Mouse (Mus musculus): Measurements from ENCODE around the gene Uggt2.
"Not testable (repeated sequence)": the region's sequence is repeated elsewhere in the genome, so short reads cannot be mapped to it uniquely, and the experiment has no call there.

Gene Uggt2

GRCm38 (mm10) chr14:119037076-119037683 is 62.0 kb downstream of the Uggt2 start:
- DNase-seq (ENCODE audit: low spot score in 2 of 2): no peak

GRCm38 (mm10) chr14:119027675-119028253 is 71.5 kb downstream of the Uggt2 start:
- DNase-seq (ENCODE audit: low spot score in 2 of 2): no peak

GRCm38 (mm10) chr14:119027130-119027529 is 72.1 kb downstream of the Uggt2 start:
- peak in 1 of 2 experiments; percentile 58 for DNase-seq (ENCODE audit: low spot score in 2 of 2)

- DNase-seq (ENCODE audit: low spot score in 2 of 2): no peak
These were observed 73.3 kb downstream of the Uggt2 start for GRCm38 (mm10) chr14:119025889-119026288.

- DNase-seq (ENCODE audit: low spot score in 2 of 2): peak in 1 of 2 experiments; percentile 34
These were observed 85.7 kb downstream of the Uggt2 start for GRCm38 (mm10) chr14:119013549-119013948.

- peak; percentile 73 to 74 for DNase-seq (ENCODE audit: low spot score in 2 of 2)
These were observed 86.4 kb downstream of the Uggt2 start for GRCm38 (mm10) chr14:119012607-119013431.

- no peak for DNase-seq (ENCODE audit: low spot score in 2 of 2)
These were observed 89.7 kb downstream of the Uggt2 start for GRCm38 (mm10) chr14:119009531-119009930.

GRCm38 (mm10) chr14:119008031-119008590 is 91.1 kb downstream of the Uggt2 start:
- DNase-seq (ENCODE audit: low spot score in 2 of 2): no peak

GRCm38 (mm10) chr14:119007103-119007951 is 91.9 kb downstream of the Uggt2 start:
- DNase-seq (ENCODE audit: low spot score in 2 of 2): peak; percentile 98 to 99

GRCm38 (mm10) chr14:119006441-119007102 is 92.7 kb downstream of the Uggt2 start:
- DNase-seq (ENCODE audit: low spot score in 2 of 2): no peak

- no peak for DNase-seq (ENCODE audit: low spot score in 2 of 2)
These were observed 93.4 kb downstream of the Uggt2 start for GRCm38 (mm10) chr14:119005834-119006233.

GRCm38 (mm10) chr14:119003320-119003719 is 95.9 kb downstream of the Uggt2 start:
- DNase-seq (ENCODE audit: low spot score in 2 of 2): no peak

- DNase-seq (ENCODE audit: low spot score in 2 of 2): no peak
These were observed 103.9 kb downstream of the Uggt2 start for GRCm38 (mm10) chr14:118995226-118995925.

- DNase-seq (ENCODE audit: low spot score in 2 of 2): no peak
These were observed 111.4 kb downstream of the Uggt2 start for GRCm38 (mm10) chr14:118987523-118988496.

GRCm38 (mm10) chr14:118986653-118987522 is 112.3 kb downstream of the Uggt2 start:
- DNase-seq (ENCODE audit: low spot score in 2 of 2): peak in 1 of 2 experiments; percentile 37

GRCm38 (mm10) chr14:118984161-118984560 is 115.1 kb downstream of the Uggt2 start:
- DNase-seq (ENCODE audit: low spot score in 2 of 2): no peak

GRCm38 (mm10) chr14:118983396-118983795 is 115.8 kb downstream of the Uggt2 start:
- DNase-seq (ENCODE audit: low spot score in 2 of 2): no peak

GRCm38 (mm10) chr14:118982429-118983045 is 116.7 kb downstream of the Uggt2 start:
- DNase-seq (ENCODE audit: low spot score in 2 of 2): not testable (repeated sequence)
